Mouse (Mus musculus) forebrain, embryonic 11.5 days (tissue): Measurements from ENCODE around the gene Ren1. TPM values are rescaled to one million over a fixed set of nuclear protein-coding genes. Genes with fewer than 3 reads are reported as not detected.

Experiments
- ATAC-seq: fragments of 200-750 bp; cut with Nextera tagmentation; replicated peaks from 2 replicates; pipeline ENCODE4 v1.8.0; 2017; ENCODE audit warnings: moderate TSS enrichment; ENCODE audit not compliant: low FRiP score
- DNase-seq: peaks from one replicate; pipeline ENCODE4 v3.0.0-alpha.2; 2017; ENCODE audit warnings: low spot score
- H3K27ac ChIP-seq: fragments of 300-500 bp; sonication (generic); 2 replicates; pipeline ENCODE4 v1.5.1; 2014; ENCODE audit warnings: low read depth, low read length
- H3K27me3 ChIP-seq: fragments of 300-500 bp; sonication (generic); 2 replicates; pipeline ENCODE4 v1.6.1; 2014; ENCODE audit warnings: mild to moderate bottlenecking, low read length, mixed read lengths; ENCODE audit not compliant: control insufficient read depth, insufficient read depth
- H3K36me3 ChIP-seq: fragments of 300-500 bp; sonication (generic); 2 replicates; pipeline ENCODE4 v1.6.1; 2014; ENCODE audit warnings: mild to moderate bottlenecking, low read length, moderate library complexity, mixed read lengths; ENCODE audit not compliant: control insufficient read depth, insufficient read depth
- H3K4me1 ChIP-seq: fragments of 300-500 bp; sonication (generic); replicated peaks from 2 replicates; pipeline ENCODE4 v1.6.1; 2014; ENCODE audit warnings: low read length, mixed read lengths; ENCODE audit not compliant: control insufficient read depth, insufficient read depth
- H3K4me2 ChIP-seq: fragments of 300-500 bp; sonication (generic); 2 replicates; pipeline ENCODE4 v1.6.1; 2014; ENCODE audit warnings: low read depth, mild to moderate bottlenecking, low read length, moderate library complexity, mixed read lengths; ENCODE audit not compliant: severe bottlenecking
- H3K4me3 ChIP-seq: fragments of 300-500 bp; sonication (generic); 2 replicates; pipeline ENCODE4 v1.5.1; 2014; ENCODE audit warnings: low read depth, low read length
- H3K9ac ChIP-seq: fragments of 300-500 bp; sonication (generic); 2 replicates; pipeline ENCODE4 v1.6.1; 2014; ENCODE audit warnings: low read length
- H3K9me3 ChIP-seq: fragments of 300-500 bp; sonication (generic); 2 replicates; pipeline ENCODE4 v1.6.1; 2016; ENCODE audit warnings: low read length, mixed read lengths; ENCODE audit not compliant: control insufficient read depth
- WGBS: fragments of 180-500 bp; shearing (Covaris S2); extraction: QIAGEN DNeasy Blood & Tissue Kit; methylation state at CpG from one replicate; pipeline ENCODE4 v1.1.7; 2014; 5-methylcytosine and 5-hydroxymethylcytosine counted together
- polyA plus RNA-seq: library from polyadenylated mRNA; unstranded; fragments of >200 nt; fragmentation: Nextera tagmentation; extraction: Ambion mirVana; gene quantifications from 2 replicates; pipeline ENCODE4 v1.2.1, GENCODE M21; 2014

Gene Ren1
- polyA plus RNA-seq, 1 experiment from 2014 or later = not detected

GRCm38 (mm10) chr1:133347693-133348520 is 2.4 kb upstream of the Ren1 start:
- Histone ChIP-seq H3K9me3 (no peaks in the 10 kb centered on the region), H3K4me2 (no peak overlapping the region), H3K9ac (no peak overlapping the region), H3K27ac (no peak overlapping the region), H3K27me3 (no peaks in the 10 kb centered on the region), H3K4me3 (no peak overlapping the region), H3K4me1 (no peaks in the 10 kb centered on the region), H3K36me3 (no peaks in the 10 kb centered on the region)
- 82% methylated on average over 11 of the region's 11 CpGs for WGBS
- no peak for ATAC-seq
- DNase-seq = no peak

- 70% methylated on average over 9 of the region's 9 CpGs for WGBS
- no peaks in the 10 kb centered on the region for H3K9me3 ChIP-seq
- peak; percentile 44 for DNase-seq
- H3K4me3 ChIP-seq = no peak overlapping the region
- ATAC-seq = no peak
- H3K36me3 ChIP-seq = no peaks in the 10 kb centered on the region
- no peaks in the 10 kb centered on the region for H3K27me3 ChIP-seq
- H3K27ac ChIP-seq = no peak overlapping the region
- no peak overlapping the region for H3K4me2 ChIP-seq
- H3K4me1 ChIP-seq = no peaks in the 10 kb centered on the region
- H3K9ac ChIP-seq = no peak overlapping the region
Measured at GRCm38 (mm10) chr1:133351762-133352161, 1.5 kb downstream of the Ren1 start.

- H3K27me3 ChIP-seq = no peaks in the 10 kb centered on the region
- peak; percentile 51; the same call in 1 of the 2 replicates for ATAC-seq
- H3K4me2 ChIP-seq = no peak overlapping the region
Measured at GRCm38 (mm10) chr1:133353371-133353809, 3.1 kb downstream of the Ren1 start.

GRCm38 (mm10) chr1:133355469-133355868 is 5.2 kb downstream of the Ren1 start:
- ATAC-seq = no peak
- Histone ChIP-seq H3K27ac (no peak overlapping the region), H3K36me3 (no peaks in the 10 kb centered on the region), H3K9ac (no peak overlapping the region), H3K4me3 (no peak overlapping the region), H3K27me3 (no peaks in the 10 kb centered on the region), H3K4me2 (no peak overlapping the region), H3K4me1 (no peaks in the 10 kb centered on the region), H3K9me3 (no peaks in the 10 kb centered on the region)
- WGBS = 56% methylated on average over 5 of the region's 5 CpGs
- peak; percentile 33 for DNase-seq

More at GRCm38 (mm10) chr1:133353371-133353809, 3.1 kb downstream of the Ren1 start:
- Histone ChIP-seq H3K27ac (no peak overlapping the region), H3K9me3 (no peaks in the 10 kb centered on the region), H3K9ac (no peak overlapping the region), H3K4me1 (no peaks in the 10 kb centered on the region), H3K4me3 (no peak overlapping the region), H3K36me3 (no peaks in the 10 kb centered on the region)
- peak; percentile 84 for DNase-seq
- 54% methylated on average over 12 of the region's 12 CpGs for WGBS

GRCm38 (mm10) chr1:133355912-133356311 is 5.6 kb downstream of the Ren1 start:
- no peak overlapping the region for H3K4me3 ChIP-seq
- H3K4me1 ChIP-seq = no peaks in the 10 kb centered on the region
- 59% methylated on average over 15 of the region's 15 CpGs for WGBS
- DNase-seq = peak; percentile 51
- H3K9ac ChIP-seq = no peak overlapping the region
- ATAC-seq = no peak
- no peak overlapping the region for H3K4me2 ChIP-seq
- no peaks in the 10 kb centered on the region for H3K36me3 ChIP-seq
- H3K27me3 ChIP-seq = no peaks in the 10 kb centered on the region
- H3K9me3 ChIP-seq = no peaks in the 10 kb centered on the region
- H3K27ac ChIP-seq = no peak overlapping the region

GRCm38 (mm10) chr1:133356330-133356729 is 6.0 kb downstream of the Ren1 start:
- peak; percentile 43 for DNase-seq
- Histone ChIP-seq H3K4me3 (no peak overlapping the region), H3K4me1 (no peaks in the 10 kb centered on the region), H3K36me3 (no peaks in the 10 kb centered on the region), H3K27me3 (no peaks in the 10 kb centered on the region), H3K9me3 (no peaks in the 10 kb centered on the region), H3K27ac (no peak overlapping the region), H3K4me2 (no peak overlapping the region), H3K9ac (no peak overlapping the region)
- ATAC-seq = no peak
- WGBS = 69% methylated on average over 8 of the region's 8 CpGs

GRCm38 (mm10) chr1:133361006-133361405 is 10.7 kb downstream of the Ren1 start:
- Histone ChIP-seq H3K4me1 (peaks cover 7% of the 10 kb centered on the region), H3K36me3 (no peaks in the 10 kb centered on the region), H3K4me3 (no peak overlapping the region), H3K27ac (no peak overlapping the region), H3K27me3 (peaks cover 21% of the 10 kb centered on the region), H3K4me2 (no peak overlapping the region), H3K9ac (no peak overlapping the region), H3K9me3 (no peaks in the 10 kb centered on the region)
- ATAC-seq (no peak), DNase-seq (no peak)
- WGBS = 93% methylated on average over 6 of the region's 6 CpGs

- Histone ChIP-seq H3K27me3 (peaks cover 21% of the 10 kb centered on the region), H3K4me1 (peaks cover 7% of the 10 kb centered on the region), H3K9me3 (no peaks in the 10 kb centered on the region), H3K36me3 (no peaks in the 10 kb centered on the region), H3K4me2 (no peak overlapping the region), H3K27ac (no peak overlapping the region), H3K4me3 (no peak overlapping the region), H3K9ac (no peak overlapping the region)
- 89% methylated on average over 5 of the region's 5 CpGs for WGBS
- ATAC-seq (no peak), DNase-seq (no peak)
Measured at GRCm38 (mm10) chr1:133362103-133362502, 11.8 kb downstream of the Ren1 start.
